Mouse (Mus musculus): ENCODE measurements around the gene Grem2. TPM values are rescaled to one million over a fixed set of nuclear protein-coding genes. Genes with fewer than 3 reads are reported as not detected.

The Grem2 gene
- polyA plus RNA-seq, 2 experiments: 0.06 to 0.09 TPM

DNA sequence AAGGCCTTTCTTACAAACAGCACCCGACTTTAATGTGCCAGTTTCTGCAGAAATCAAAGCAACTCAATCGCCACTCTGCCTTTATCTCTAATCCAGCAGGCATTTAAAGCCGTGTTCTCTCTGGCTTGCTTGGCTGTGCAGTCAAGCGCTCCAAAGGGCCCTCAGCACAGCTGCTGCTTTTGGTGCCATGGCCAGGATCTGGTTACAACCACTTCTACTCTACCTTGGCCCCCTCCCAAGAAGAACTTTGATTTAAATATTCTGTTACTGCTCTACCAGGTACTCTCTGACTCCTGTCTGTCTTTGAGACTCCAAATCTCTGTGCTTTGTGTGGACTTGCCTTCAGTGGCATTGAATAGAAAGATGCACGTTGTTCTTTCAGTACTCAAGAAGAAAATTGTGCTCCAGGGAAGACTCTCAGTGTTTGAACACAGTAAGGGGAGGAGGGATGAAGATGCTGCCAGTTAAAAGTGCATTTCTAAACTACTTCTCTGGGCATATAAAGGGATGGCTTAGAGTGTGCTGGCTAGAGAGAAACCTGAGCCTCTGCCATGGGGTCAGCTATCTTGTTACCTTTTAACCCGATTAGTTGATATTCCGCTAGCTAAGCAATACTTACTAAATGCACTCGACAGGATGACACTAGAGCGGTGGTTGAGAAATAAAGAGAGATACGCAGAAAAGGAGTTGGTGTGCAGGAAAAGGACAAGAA lies 61.1 kb downstream of the Grem2 start:
- 63% methylated on average over 10 of the region's 10 CpGs for WGBS (ENCODE audit: insufficient replicate concordance)
- no peaks in the 10 kb centered on the region for H3K27me3 ChIP-seq (ENCODE audit: control insufficient read depth, insufficient read depth, low read length)
- no peak overlapping the region for H3K4me3 ChIP-seq (ENCODE audit: insufficient read depth in 1 of 2, low read depth in 2 of 2, low read length in 2 of 2)
- H3K4me2 ChIP-seq (ENCODE audit: low read depth): no peak overlapping the region
- TF ChIP-seq CTCF (IDR thresholded peaks at IDR 0.05; ENCODE audit: low read depth) (no peak), EP300 (IDR thresholded peaks at IDR 0.05; ENCODE audit: low read depth) (no peak)
- no peak for ATAC-seq (ENCODE audit: insufficient read depth)
- H3K4me1 ChIP-seq (replicated peaks; ENCODE audit: control insufficient read depth in 2 of 2, insufficient read depth in 2 of 2, low read length in 1 of 2): no peaks in the 10 kb centered on the region
- H3K27ac ChIP-seq: no peak overlapping the region
- DNase-seq (ENCODE audit: low read depth in 3 of 3, low spot score in 3 of 3): no peak
- H3K9ac ChIP-seq (replicated peaks): no peak overlapping the region
- no peaks in the 10 kb centered on the region for H3K9me3 ChIP-seq (ENCODE audit: control insufficient read depth, low read length)
- H3K36me3 ChIP-seq (replicated peaks; ENCODE audit: control insufficient read depth, insufficient read depth, low read depth): no peaks in the 10 kb centered on the region

DNA sequence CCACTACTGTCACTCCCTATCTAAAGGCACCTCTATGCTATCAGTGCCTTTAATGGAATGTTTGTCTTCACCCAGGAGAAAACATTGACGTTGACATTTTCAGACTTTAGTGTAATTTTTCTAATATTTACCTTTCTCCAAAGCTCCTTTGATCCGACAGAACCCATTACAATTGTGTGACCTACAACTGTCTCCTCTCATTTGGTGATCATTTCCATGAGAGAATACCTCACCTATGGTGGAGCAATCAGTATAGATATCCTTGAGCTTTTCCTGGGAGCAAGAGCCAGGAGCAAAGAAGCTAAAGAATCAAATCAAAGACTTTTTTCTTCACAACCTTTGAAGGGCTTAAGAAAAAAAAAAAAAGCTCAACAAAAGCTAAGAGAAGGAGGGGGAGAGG lies 65.4 kb downstream of the Grem2 start:
- Histone ChIP-seq H3K9ac (replicated peaks) (no peak overlapping the region), H3K27ac (no peak overlapping the region), H3K9me3 (ENCODE audit: control insufficient read depth, low read length) (no peaks in the 10 kb centered on the region), H3K4me2 (ENCODE audit: low read depth) (no peak overlapping the region), H3K4me3 (ENCODE audit: insufficient read depth in 1 of 2, low read depth in 2 of 2, low read length in 2 of 2) (no peak overlapping the region), H3K36me3 (replicated peaks; ENCODE audit: control insufficient read depth, insufficient read depth, low read depth) (no peaks in the 10 kb centered on the region), H3K27me3 (ENCODE audit: control insufficient read depth, insufficient read depth, low read length) (no peaks in the 10 kb centered on the region), H3K4me1 (replicated peaks; ENCODE audit: control insufficient read depth in 2 of 2, insufficient read depth in 2 of 2, low read length in 1 of 2) (no peaks in the 10 kb centered on the region)
- 39% methylated on average over 2 of the region's 2 CpGs for WGBS (ENCODE audit: insufficient replicate concordance)
- ATAC-seq (ENCODE audit: insufficient read depth): no peak
- no peak for DNase-seq (ENCODE audit: low read depth in 3 of 3, low spot score in 3 of 3)
- no peak for TF ChIP-seq EP300 (IDR thresholded peaks at IDR 0.05; ENCODE audit: low read depth)
- TF ChIP-seq CTCF (IDR thresholded peaks at IDR 0.05; ENCODE audit: low read depth): no peak

DNA sequence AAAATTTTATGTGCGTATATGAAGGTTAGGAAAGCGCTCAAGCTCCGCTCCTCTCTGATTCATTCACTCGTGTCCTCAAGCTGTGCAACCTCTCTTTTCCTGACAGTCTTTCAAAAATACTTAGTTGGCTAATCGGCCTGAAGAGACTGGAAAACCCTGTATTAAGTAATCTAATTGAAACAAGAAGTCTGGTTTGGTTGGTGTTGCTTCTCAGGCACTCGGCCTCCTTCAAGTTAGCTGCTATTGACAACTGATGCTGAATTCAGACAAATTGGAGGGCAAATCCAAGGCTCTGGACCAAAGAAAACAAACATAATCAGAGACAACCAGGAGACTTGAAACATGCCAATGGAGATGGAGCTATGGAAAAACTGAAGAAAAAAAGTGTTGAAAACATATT lies 76.8 kb downstream of the Grem2 start:
- Histone ChIP-seq H3K9ac (replicated peaks) (no peak overlapping the region), H3K27ac (no peak overlapping the region), H3K4me3 (ENCODE audit: insufficient read depth in 1 of 2, low read depth in 2 of 2, low read length in 2 of 2) (no peak overlapping the region), H3K4me1 (replicated peaks; ENCODE audit: control insufficient read depth in 2 of 2, insufficient read depth in 2 of 2, low read length in 1 of 2) (no peaks in the 10 kb centered on the region), H3K4me2 (ENCODE audit: low read depth) (no peak overlapping the region), H3K36me3 (replicated peaks; ENCODE audit: control insufficient read depth, insufficient read depth, low read depth) (no peaks in the 10 kb centered on the region), H3K27me3 (ENCODE audit: control insufficient read depth, insufficient read depth, low read length) (no peaks in the 10 kb centered on the region), H3K9me3 (ENCODE audit: control insufficient read depth, low read length) (no peaks in the 10 kb centered on the region)
- DNase-seq (ENCODE audit: low read depth in 3 of 3, low spot score in 3 of 3) (no peak), ATAC-seq (ENCODE audit: insufficient read depth) (no peak)
- 64% methylated on average over 6 of the region's 6 CpGs for WGBS (ENCODE audit: insufficient replicate concordance)
- TF ChIP-seq CTCF (IDR thresholded peaks at IDR 0.05; ENCODE audit: low read depth): no peak

DNA sequence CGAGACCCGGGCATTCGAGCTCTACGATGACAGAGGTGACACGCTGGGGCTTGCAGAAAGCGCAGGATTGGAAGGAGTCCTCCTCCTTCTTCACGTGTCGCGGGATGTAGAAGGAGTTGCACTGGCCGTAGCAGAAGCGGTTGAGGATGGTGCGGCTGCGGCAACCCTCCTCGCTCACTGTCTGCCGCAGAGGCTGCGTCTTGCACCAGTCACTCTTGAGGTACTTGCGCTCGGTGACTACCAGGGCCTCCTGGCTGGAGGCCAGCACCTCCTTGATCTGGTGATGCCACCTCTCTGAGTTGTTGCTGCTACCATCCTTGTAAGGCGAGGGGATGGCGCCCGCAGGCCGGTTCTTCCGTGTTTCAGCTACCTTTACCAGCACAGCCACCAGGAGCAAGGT lies 84.8 kb downstream of the Grem2 start:
- no peak overlapping the region for H3K27ac ChIP-seq
- no peaks in the 10 kb centered on the region for H3K9me3 ChIP-seq (ENCODE audit: control insufficient read depth, low read length)
- ATAC-seq (ENCODE audit: insufficient read depth) (no peak), DNase-seq (ENCODE audit: low read depth in 3 of 3, low spot score in 3 of 3) (no peak)
- TF ChIP-seq EP300 (IDR thresholded peaks at IDR 0.05; ENCODE audit: low read depth): no peak
- TF ChIP-seq CTCF (IDR thresholded peaks at IDR 0.05; ENCODE audit: low read depth): no peak
- WGBS (ENCODE audit: insufficient replicate concordance): 80% methylated on average over 23 of the region's 23 CpGs
- no peak overlapping the region for H3K4me3 ChIP-seq (ENCODE audit: insufficient read depth in 1 of 2, low read depth in 2 of 2, low read length in 2 of 2)
- H3K4me2 ChIP-seq (ENCODE audit: low read depth): no peak overlapping the region
- H3K36me3 ChIP-seq (replicated peaks; ENCODE audit: control insufficient read depth, insufficient read depth, low read depth): no peaks in the 10 kb centered on the region
- H3K27me3 ChIP-seq (ENCODE audit: control insufficient read depth, insufficient read depth, low read length): no peaks in the 10 kb centered on the region
- no peak overlapping the region for H3K9ac ChIP-seq (replicated peaks)
- H3K4me1 ChIP-seq (replicated peaks; ENCODE audit: control insufficient read depth in 2 of 2, insufficient read depth in 2 of 2, low read length in 1 of 2): no peaks in the 10 kb centered on the region

DNA sequence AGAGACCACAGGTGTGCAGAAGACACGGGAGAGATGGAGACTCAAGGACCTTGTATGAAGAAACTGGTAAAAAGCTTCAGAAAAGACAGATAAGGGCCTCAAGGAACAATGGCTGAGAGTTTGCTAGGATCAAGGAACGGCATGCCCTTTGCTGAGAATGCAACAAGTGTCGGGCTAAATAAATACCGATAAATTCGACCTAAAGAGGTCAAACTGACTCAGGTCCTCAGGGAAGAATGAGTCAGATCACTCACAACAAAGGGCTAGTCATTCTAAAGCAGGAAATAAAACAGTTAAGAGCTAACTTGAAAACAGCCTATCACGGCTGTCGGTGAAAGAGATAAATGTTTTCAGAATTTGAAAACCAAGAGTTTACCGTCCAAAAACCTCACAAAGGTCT lies 95.1 kb downstream of the Grem2 start:
- no peak overlapping the region for H3K9ac ChIP-seq (replicated peaks)
- no peak for DNase-seq (ENCODE audit: low read depth in 3 of 3, low spot score in 3 of 3)
- H3K4me1 ChIP-seq (replicated peaks; ENCODE audit: control insufficient read depth in 2 of 2, insufficient read depth in 2 of 2, low read length in 1 of 2): no peaks in the 10 kb centered on the region
- TF ChIP-seq EP300 (IDR thresholded peaks at IDR 0.05; ENCODE audit: low read depth) (no peak), CTCF (IDR thresholded peaks at IDR 0.05; ENCODE audit: low read depth) (no peak)
- H3K36me3 ChIP-seq (replicated peaks; ENCODE audit: control insufficient read depth, insufficient read depth, low read depth): no peaks in the 10 kb centered on the region
- 37% methylated on average over 8 of the region's 8 CpGs for WGBS (ENCODE audit: insufficient replicate concordance)
- H3K4me2 ChIP-seq (ENCODE audit: low read depth): no peak overlapping the region
- H3K4me3 ChIP-seq (ENCODE audit: insufficient read depth in 1 of 2, low read depth in 2 of 2, low read length in 2 of 2): no peak overlapping the region
- no peak for ATAC-seq (ENCODE audit: insufficient read depth)
- no peaks in the 10 kb centered on the region for H3K9me3 ChIP-seq (ENCODE audit: control insufficient read depth, low read length)
- no peak overlapping the region for H3K27ac ChIP-seq
- no peaks in the 10 kb centered on the region for H3K27me3 ChIP-seq (ENCODE audit: control insufficient read depth, insufficient read depth, low read length)

All from liver, embryonic 14.5 days (tissue).